In the genomic region with DNA sequence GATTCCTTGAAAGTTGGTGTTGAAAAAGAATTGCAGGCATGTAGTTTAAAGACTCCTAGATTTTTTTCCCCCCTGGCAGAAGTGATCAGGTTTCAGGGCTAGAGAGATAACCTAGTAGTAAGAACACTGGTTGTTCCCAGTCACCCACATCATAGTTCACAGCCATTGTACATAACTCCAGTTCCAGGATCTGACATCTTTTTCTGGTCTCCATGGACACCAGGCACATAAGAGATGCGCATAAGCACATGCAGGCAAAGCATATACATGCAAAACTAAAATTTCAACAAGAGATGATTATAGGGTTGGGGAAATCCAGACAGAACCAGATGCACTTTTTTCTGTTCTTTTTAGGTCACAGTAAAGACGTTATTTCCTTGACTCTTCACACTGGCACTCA, we compare ENCODE assay signal across 20 mouse cellular contexts.
"Had no signal": no experiment of that assay in that cellular context is flagged by ENCODE, and none has a peak within 500 bp of the region (broad histone marks: within the 10 kb centered on the region; RNA-seq: fewer than 3 reads in every experiment).

No protein-coding gene starts in this region.

- H3K27ac ChIP-seq: limb, embryonic 10.5 days; limb, embryonic 13.5 days; liver, embryonic 12.5 days; liver, embryonic 15.5 days; lung, embryonic 15.5 days; midbrain, embryonic 10.5 days; midbrain, embryonic 13.5 days; neural tube, embryonic 13.5 days had no signal

- H3K9ac ChIP-seq: limb, embryonic 13.5 days; liver, embryonic 12.5 days; liver, embryonic 15.5 days; lung, embryonic 15.5 days; midbrain, embryonic 13.5 days; neural tube, embryonic 13.5 days had no signal

- H3K9me3 ChIP-seq: limb, embryonic 10.5 days; limb, embryonic 13.5 days; liver, embryonic 12.5 days; liver, embryonic 15.5 days; lung, embryonic 15.5 days; megakaryocyte, embryonic 14.5 days; midbrain, embryonic 10.5 days; midbrain, embryonic 13.5 days; neural tube, embryonic 13.5 days had no signal

- H3K4me2 ChIP-seq: limb, embryonic 13.5 days; liver, embryonic 12.5 days; liver, embryonic 15.5 days; lung, embryonic 15.5 days; midbrain, embryonic 13.5 days; neural tube, embryonic 13.5 days had no signal

- H3K4me3 ChIP-seq: limb, embryonic 10.5 days; limb, embryonic 13.5 days; liver, embryonic 12.5 days; liver, embryonic 15.5 days; lung, embryonic 15.5 days; megakaryocyte, embryonic 14.5 days; midbrain, embryonic 10.5 days; midbrain, embryonic 13.5 days; myocyte; neural tube, embryonic 13.5 days had no signal

- DNase-seq: kidney, adult 9 months; kidney, postnatal 14 days; kidney, postnatal 4 days; layer of hippocampus, postnatal 36 days; liver; lung, adult 18-20 months; lung, postnatal 10 days; lung, postnatal 36 days; thymus, postnatal 25 days had no signal

- ATAC-seq: liver, embryonic 12.5 days; midbrain, embryonic 13.5 days; midbrain, embryonic 16.5 days had no signal

- H3K4me1 ChIP-seq: limb, embryonic 10.5 days; limb, embryonic 13.5 days; lung, embryonic 15.5 days had no signal

- H3K27me3 ChIP-seq: limb, embryonic 13.5 days; liver, embryonic 12.5 days; liver, embryonic 15.5 days; lung, embryonic 15.5 days; megakaryocyte, embryonic 14.5 days; midbrain, embryonic 13.5 days; neural tube, embryonic 13.5 days had no signal
